Mouse (Mus musculus) heart, postnatal 0 days (tissue): ENCODE measurements around the gene Cobll1. TPM values are rescaled to one million over a fixed set of nuclear protein-coding genes. Genes with fewer than 3 reads are reported as not detected.

Experiments
- ATAC-seq: fragments of 200-750 bp; cut with Nextera tagmentation; 2 replicates; pipeline ENCODE4 v1.8.0; 2017; ENCODE audit warnings: low read depth, moderate number of reproducible peaks, moderate library complexity; ENCODE audit not compliant: insufficient read depth
- DNase-seq: peaks from one replicate; pipeline ENCODE4 v3.0.0-alpha.2; 2016; ENCODE audit warnings: low spot score
- H3K27ac ChIP-seq: fragments of 300-500 bp; sonication (generic); 2 replicates; pipeline ENCODE4 v1.5.1; 2014; ENCODE audit warnings: low read depth, mild to moderate bottlenecking
- H3K27me3 ChIP-seq: fragments of 300-500 bp; sonication (generic); 2 replicates; pipeline ENCODE4 v1.6.1; 2014; ENCODE audit warnings: low read length, mixed read lengths; ENCODE audit not compliant: control insufficient read depth, insufficient read depth
- H3K36me3 ChIP-seq: fragments of 300-500 bp; sonication (generic); replicated peaks from 2 replicates; pipeline ENCODE4 v1.6.1; 2014; ENCODE audit warnings: low read length, mixed read lengths; ENCODE audit not compliant: control insufficient read depth, insufficient read depth
- H3K4me1 ChIP-seq: fragments of 300-500 bp; sonication (generic); 2 replicates; pipeline ENCODE4 v1.6.1; 2014; ENCODE audit warnings: antibody characterized with exemption; ENCODE audit not compliant: control insufficient read depth, insufficient read depth
- H3K4me2 ChIP-seq: fragments of 300-500 bp; sonication (generic); 2 replicates; pipeline ENCODE4 v1.6.1; 2014; ENCODE audit warnings: low read depth, mild to moderate bottlenecking, low read length, moderate library complexity
- H3K4me3 ChIP-seq: fragments of 300-500 bp; sonication (generic); 2 replicates; pipeline ENCODE4 v1.5.1; 2014; ENCODE audit warnings: low read depth, low read length
- H3K9ac ChIP-seq: fragments of 300-500 bp; sonication (generic); replicated peaks from 2 replicates; pipeline ENCODE4 v1.6.1; 2014; ENCODE audit warnings: low read depth, low read length, mixed read lengths
- H3K9me3 ChIP-seq: fragments of 300-500 bp; sonication (generic); replicated peaks from 2 replicates; pipeline ENCODE4 v1.6.1; 2016; ENCODE audit warnings: low read length; ENCODE audit not compliant: control insufficient read depth
- CTCF ChIP-seq: IDR thresholded peaks from 2 replicates; pipeline ENCODE4 v1.5.1; 2016; ENCODE audit warnings: antibody characterized with exemption, control low read depth, low read depth
- EP300 ChIP-seq: IDR thresholded peaks from 2 replicates; pipeline ENCODE4 v1.6.1; 2016; ENCODE audit warnings: antibody characterized with exemption, low read depth
- WGBS: fragments of 180-500 bp; shearing (Covaris S2); extraction: QIAGEN DNeasy Blood & Tissue Kit; methylation state at CpG from one replicate; pipeline ENCODE4 v1.1.7; 2014; 5-methylcytosine and 5-hydroxymethylcytosine counted together
- polyA plus RNA-seq: library from polyadenylated mRNA; unstranded; fragments of >200 nt; fragmentation: Nextera tagmentation; extraction: Ambion mirVana; gene quantifications from 2 replicates; pipeline ENCODE4 v1.2.1, GENCODE M21; 2015
- total RNA-seq: library from RNA; depleted of rRNA; stranded (reverse); fragments of >200 nt; gene quantifications from 2 replicates; pipeline ENCODE4 v1.2.3, GENCODE M21; 2014; ENCODE audit warnings: low replicate concordance

Gene Cobll1
- total and polyA plus RNA-seq, 2 experiments from 2014 or later: 8.6 to 11.0 TPM

DNA sequence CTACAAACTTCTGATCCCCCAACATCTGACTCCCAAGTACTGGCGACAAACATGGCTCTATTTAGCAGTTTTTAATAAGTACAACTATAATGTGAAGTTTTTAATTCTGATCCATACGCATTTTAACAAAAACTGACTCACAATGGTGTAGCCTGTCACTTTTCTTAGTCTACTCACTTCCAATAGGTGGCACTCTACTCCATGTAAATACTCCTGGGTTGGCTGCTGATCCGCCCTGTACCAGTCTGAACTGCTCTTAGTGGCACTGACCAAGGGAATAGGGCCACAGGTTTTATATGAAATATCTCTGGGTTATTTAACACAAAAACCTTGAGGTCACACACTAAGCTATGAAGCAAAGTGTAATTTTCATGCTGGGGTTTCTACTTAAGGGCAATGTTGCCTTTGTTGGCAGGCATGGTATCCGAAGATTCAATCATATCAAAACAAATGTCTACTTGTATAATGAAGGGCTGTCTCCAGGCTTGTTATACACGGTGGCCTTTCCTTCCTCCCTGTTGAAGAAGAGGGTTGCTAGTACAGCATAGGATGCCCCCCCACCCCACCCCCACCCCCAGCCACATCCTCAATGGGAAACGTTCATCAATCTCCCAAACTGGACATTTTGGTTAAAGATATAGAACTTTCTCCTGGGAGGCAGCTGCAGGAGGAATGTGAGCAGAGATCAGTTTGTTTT is 93.6 kb downstream of the Cobll1 start:
- Histone ChIP-seq H3K27ac (no peak overlapping the region), H3K9me3 (peaks cover 6% of the 10 kb centered on the region; the same call in 1 of the 2 replicates), H3K9ac (no peak overlapping the region), H3K36me3 (peaks cover 25% of the 10 kb centered on the region), H3K27me3 (no peaks in the 10 kb centered on the region), H3K4me3 (no peak overlapping the region), H3K4me1 (peaks cover 6% of the 10 kb centered on the region), H3K4me2 (no peak overlapping the region)
- peak; percentile 69; the same call in 1 of the 2 replicates for ATAC-seq
- TF ChIP-seq CTCF (peak; percentile 72), EP300 (no peak)
- DNase-seq: peak; percentile 74
- 54% methylated on average over 6 of the region's 6 CpGs for WGBS

GRCm38 (mm10) chr2:65141093-65141661 is 98.0 kb downstream of the Cobll1 start:
- H3K4me3 ChIP-seq: no peak overlapping the region
- peak overlapping the region; percentile 55 for H3K27ac ChIP-seq
- 59% methylated on average over 4 of the region's 4 CpGs for WGBS

DNA sequence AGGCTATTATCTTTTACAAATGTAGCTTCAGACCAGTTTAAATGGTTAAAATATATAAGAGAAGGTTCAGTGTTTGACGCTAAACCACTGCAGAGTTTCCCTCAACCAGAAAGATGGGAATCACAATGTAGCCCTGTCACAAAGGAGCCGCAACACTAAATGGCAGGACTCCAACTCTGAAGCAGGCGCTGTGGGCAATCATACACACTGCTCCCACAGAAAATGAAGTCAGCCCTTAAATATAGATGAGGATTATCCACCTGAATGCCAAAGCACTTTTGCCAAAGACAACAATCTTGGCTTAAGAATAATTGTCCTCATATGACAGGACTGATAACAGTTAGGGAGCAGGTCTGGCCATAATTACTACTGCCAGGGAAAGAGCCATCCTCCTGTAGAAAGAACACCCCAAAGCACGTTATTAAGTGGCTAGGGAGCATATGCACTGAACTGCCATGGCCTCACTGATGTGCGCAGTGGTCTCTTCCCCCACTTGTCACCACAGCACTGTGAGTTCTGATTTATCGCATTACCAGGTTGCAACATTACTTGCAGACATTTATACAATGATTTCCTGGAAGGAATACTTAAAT is 98.8 kb downstream of the Cobll1 start:
- Histone ChIP-seq H3K9me3 (peaks cover 6% of the 10 kb centered on the region; the same call in 1 of the 2 replicates), H3K27ac (peak overlapping the region; percentile 74), H3K36me3 (no peaks in the 10 kb centered on the region), H3K4me3 (no peak overlapping the region), H3K27me3 (no peaks in the 10 kb centered on the region), H3K9ac (no peak overlapping the region), H3K4me1 (peaks cover 26% of the 10 kb centered on the region), H3K4me2 (peak overlapping the region; percentile 9; the same call in 1 of the 2 replicates)
- ATAC-seq: peak; percentile 94
- peak; percentile 59 for DNase-seq
- 18% methylated on average over 6 of the region's 6 CpGs for WGBS
- no peak for TF ChIP-seq CTCF
- TF ChIP-seq EP300: no peak; the same call in 1 of the 2 replicates

More at GRCm38 (mm10) chr2:65141093-65141661, 98.0 kb downstream of the Cobll1 start:
- no peak overlapping the region for H3K4me2 ChIP-seq
- H3K36me3 ChIP-seq: no peaks in the 10 kb centered on the region
- peaks cover 6% of the 10 kb centered on the region; the same call in 1 of the 2 replicates for H3K9me3 ChIP-seq
- TF ChIP-seq EP300: no peak
- no peak for TF ChIP-seq CTCF
- no peak overlapping the region for H3K9ac ChIP-seq
- peaks cover 26% of the 10 kb centered on the region for H3K4me1 ChIP-seq
- ATAC-seq (no peak), DNase-seq (no peak)
- H3K27me3 ChIP-seq: no peaks in the 10 kb centered on the region

- WGBS: 62% methylated on average over 4 of the region's 4 CpGs
- peaks cover 26% of the 10 kb centered on the region for H3K4me1 ChIP-seq
- H3K36me3 ChIP-seq: no peaks in the 10 kb centered on the region
- peak overlapping the region; percentile 74 for H3K27ac ChIP-seq
- no peak overlapping the region for H3K9ac ChIP-seq
- no peak overlapping the region for H3K4me2 ChIP-seq
- DNase-seq: no peak
- H3K4me3 ChIP-seq: no peak overlapping the region
- peaks cover 6% of the 10 kb centered on the region; the same call in 1 of the 2 replicates for H3K9me3 ChIP-seq
- no peak for ATAC-seq
- no peaks in the 10 kb centered on the region for H3K27me3 ChIP-seq
- no peak for TF ChIP-seq CTCF
- no peak for TF ChIP-seq EP300
These were observed 99.4 kb downstream of the Cobll1 start for GRCm38 (mm10) chr2:65139606-65140329.

- H3K36me3 ChIP-seq: no peaks in the 10 kb centered on the region
- no peak for ATAC-seq
- H3K27ac ChIP-seq: no peak overlapping the region
- DNase-seq: no peak
- no peak overlapping the region for H3K4me2 ChIP-seq
- no peak overlapping the region for H3K9ac ChIP-seq
- H3K9me3 ChIP-seq: peaks cover 6% of the 10 kb centered on the region; the same call in 1 of the 2 replicates
- H3K27me3 ChIP-seq: no peaks in the 10 kb centered on the region
- 89% methylated on average over 5 of the region's 5 CpGs for WGBS
- H3K4me1 ChIP-seq: peaks cover 26% of the 10 kb centered on the region
- no peak for TF ChIP-seq EP300
- no peak for TF ChIP-seq CTCF
- H3K4me3 ChIP-seq: no peak overlapping the region
These were observed 100.2 kb downstream of the Cobll1 start for GRCm38 (mm10) chr2:65138992-65139391.
